ENCODE assay signal across 11 mouse cellular contexts in genomic region chr7:139398530-139399021, GRCm38 (mm10). TPM values are rescaled to one million over a fixed set of nuclear protein-coding genes. Genes with fewer than 3 reads are reported as not detected.
A peak's percentile ranks its signal among the peaks of the same experiment; 100 is the strongest.
DNase-seq lines count a peak whose midpoint lies in the region; ATAC-seq and TF ChIP-seq lines count a peak whose summit lies in the region.
"Had no signal": no experiment of that assay in that cellular context is flagged by ENCODE, and none has a peak within 500 bp of the region (broad histone marks: within the 10 kb centered on the region; RNA-seq: fewer than 3 reads in every experiment).

No protein-coding gene starts in this region.

- 47% methylated on average over 6 of the region's 6 CpGs for WGBS in bone marrow, adult 2 months
- WGBS in large intestine, adult 2 months = 24% methylated on average over 6 of the region's 6 CpGs
- 21% methylated on average over 6 of the region's 6 CpGs for WGBS in small intestine, adult 2 months
- 75% methylated on average over 6 of the region's 6 CpGs for WGBS in heart, embryonic 10.5 days

- ATAC-seq in erythroid progenitor cell, adult 5-6 weeks (replicated peaks; ENCODE audit: low FRiP score, poor library complexity, severe bottlenecking) = no peak

- no peak overlapping the region for H3K4me3 ChIP-seq in bone marrow, adult 2 months (replicated peaks; ENCODE audit: control insufficient read depth, low read depth, low read length)
- H3K4me3 ChIP-seq in small intestine, adult 2 months (ENCODE audit: low read depth, low read length) = no peak overlapping the region
- no peak overlapping the region for H3K4me3 ChIP-seq in heart, embryonic 10.5 days

- no peaks in the 10 kb centered on the region; the same call in 1 of the 2 replicates for H3K36me3 ChIP-seq in small intestine, adult 2 months (ENCODE audit: control insufficient read depth, insufficient read depth, low read length)
- H3K36me3 ChIP-seq in heart, embryonic 10.5 days = no peaks in the 10 kb centered on the region

- H3K27ac ChIP-seq in bone marrow, adult 2 months (ENCODE audit: control insufficient read depth, insufficient read depth, low read depth, low read length, poor library complexity) = peak overlapping the region; percentile 32
- H3K27ac ChIP-seq in small intestine, adult 2 months (ENCODE audit: insufficient read depth, low read depth, low read length) = peak overlapping the region; percentile 14; the same call in 1 of the 2 replicates
- no peak overlapping the region for H3K27ac ChIP-seq in heart, embryonic 10.5 days

- peaks cover 24% of the 10 kb centered on the region for H3K4me1 ChIP-seq in bone marrow, adult 2 months (ENCODE audit: control insufficient read depth, insufficient read depth, low read length)
- peaks cover 59% of the 10 kb centered on the region for H3K4me1 ChIP-seq in small intestine, adult 2 months (ENCODE audit: control insufficient read depth, insufficient read depth, insufficient read length, low read length)
- peaks cover 86% of the 10 kb centered on the region for H3K4me1 ChIP-seq in heart, embryonic 10.5 days

- DNase-seq in lung, adult 18-20 months = peak; percentile 63 to 78
- DNase-seq in lung, postnatal 25 days (ENCODE audit: low spot score) = no peak
- DNase-seq in large intestine, adult 2 months (ENCODE audit: low read depth, low spot score) = peak; percentile 55
- no peak for DNase-seq in heart, adult 9 months (ENCODE audit: low spot score in 2 of 2)
- no peak for DNase-seq in heart, embryonic 10.5 days (ENCODE audit: low spot score)
- DNase-seq: adrenal gland, adult 8-10 months; cerebellum, adult 11 months; thymus, postnatal 14 days had no signal

- no peak for TF ChIP-seq CTCF in bone marrow, adult 2 months (IDR thresholded peaks at IDR 0.05; ENCODE audit: control insufficient read depth, insufficient read depth, low read length)
- TF ChIP-seq CTCF in small intestine, adult 2 months (IDR thresholded peaks at IDR 0.05; ENCODE audit: extremely low read depth, insufficient read length, insufficient replicate concordance, low read depth, low read length) = no peak

- no peaks in the 10 kb centered on the region for H3K27me3 ChIP-seq in small intestine, adult 2 months (ENCODE audit: control insufficient read depth, insufficient read depth, low read length)
- H3K27me3 ChIP-seq in heart, embryonic 10.5 days (ENCODE audit: insufficient read depth, poor library complexity, severe bottlenecking) = no peaks in the 10 kb centered on the region

- no peaks in the 10 kb centered on the region for H3K9me3 ChIP-seq in heart, embryonic 10.5 days

- no peak for TF ChIP-seq POLR2A in bone marrow, adult 2 months (IDR thresholded peaks at IDR 0.05; ENCODE audit: borderline replicate concordance, control insufficient read depth, low read depth, low read length)
- no peak for TF ChIP-seq POLR2A in small intestine, adult 2 months (IDR thresholded peaks at IDR 0.05; ENCODE audit: low read depth, low read length)

RNA-seq across cellular contexts. Expression of gene Inpp5a, which starts 9.7 kb away (rescaled TPM):
- 11.0 and 28.1 TPM in 2 replicates for polyA plus RNA-seq in bone marrow, adult 2 months (2011; ENCODE audit: insufficient read depth, insufficient read length, low replicate concordance, missing spikeins)
- 42.7 and 51.1 TPM in 2 replicates for polyA plus RNA-seq in large intestine, adult 2 months (2012; rRNA removed)
- polyA plus RNA-seq in small intestine, adult 2 months (2012; rRNA removed) = 21.5 and 56.6 TPM in 2 replicates
- 17.7 and 20.1 TPM in 2 replicates for total RNA-seq in erythroid progenitor cell, adult 5-6 weeks (2015; ENCODE audit: low replicate concordance)
- 9.0 and 14.7 TPM in 2 replicates for total RNA-seq in erythroid progenitor cell, adult 5-6 weeks (2017; ENCODE audit: low replicate concordance)
- polyA plus RNA-seq in heart, embryonic 10.5 days (2016; fragmentation: Nextera tagmentation; extraction: Ambion mirVana) = 46.9 and 60.9 TPM in 2 replicates

Comparison
In these comparisons a context has a peak if more than half of its experiments do, and no peak if none do; other contexts are left out.
1. DNase-seq: peak in lung, adult 18-20 months (2 of 2) and large intestine, adult 2 months (single experiment); none in lung, postnatal 25 days (single experiment), heart, adult 9 months (0 of 2) and heart, embryonic 10.5 days (single experiment).